Mouse (Mus musculus) embryonic facial prominence, embryonic 11.5 days (tissue): ENCODE measurements at regions not wholly inside any gene's neighbourhood (a gene's known extent, or its start where the extent isn't known, plus 50 kb on each side); places are given as distances from the start of the nearest gene placed in this dataset.

Source experiments
- ATAC-seq: fragments of 200-750 bp; cut with Nextera tagmentation; replicated peaks from 2 replicates; pipeline ENCODE4 v1.8.0; 2017; ENCODE audit warnings: low read depth; ENCODE audit not compliant: insufficient number of reproducible peaks, low FRiP score, low TSS enrichment
- DNase-seq: peaks from one replicate; pipeline ENCODE4 v3.0.0-alpha.2; 2015; ENCODE audit warnings: low spot score
- H3K27ac ChIP-seq: fragments of 300-500 bp; sonication (generic); replicated peaks from 2 replicates; pipeline ENCODE4 v1.5.1; 2014; ENCODE audit warnings: mild to moderate bottlenecking, low read depth, low read length, control low read depth
- H3K27me3 ChIP-seq: fragments of 300-500 bp; sonication (generic); 2 replicates; pipeline ENCODE4 v1.6.1; 2014; ENCODE audit warnings: mild to moderate bottlenecking, low read length, moderate library complexity, mixed read lengths; ENCODE audit not compliant: control insufficient read depth, insufficient read depth
- H3K36me3 ChIP-seq: fragments of 300-500 bp; sonication (generic); replicated peaks from 2 replicates; pipeline ENCODE4 v1.6.1; 2014; ENCODE audit warnings: low read depth, mild to moderate bottlenecking, low read length, moderate library complexity, mixed read lengths; ENCODE audit not compliant: control insufficient read depth, insufficient read depth
- H3K4me1 ChIP-seq: fragments of 300-500 bp; sonication (generic); 2 replicates; pipeline ENCODE4 v1.6.1; 2014; ENCODE audit warnings: low read length, mixed read lengths; ENCODE audit not compliant: control insufficient read depth, insufficient read depth
- H3K4me2 ChIP-seq: fragments of 300-500 bp; sonication (generic); 2 replicates; pipeline ENCODE4 v1.6.1; 2014; ENCODE audit warnings: low read depth, mild to moderate bottlenecking, control low read depth, low read length, moderate library complexity
- H3K4me3 ChIP-seq: fragments of 300-500 bp; sonication (generic); 2 replicates; pipeline ENCODE4 v1.5.1; 2014; ENCODE audit warnings: low read depth, low read length, control low read depth
- H3K9ac ChIP-seq: fragments of 300-500 bp; sonication (generic); replicated peaks from 2 replicates; pipeline ENCODE4 v1.6.1; 2014; ENCODE audit warnings: mild to moderate bottlenecking, control low read depth, low read length
- H3K9me3 ChIP-seq: fragments of 300-500 bp; sonication (generic); replicated peaks from 2 replicates; pipeline ENCODE4 v1.6.1; 2016; ENCODE audit warnings: mild to moderate bottlenecking, low read length, inconsistent platforms, mixed read lengths; ENCODE audit not compliant: control insufficient read depth
- whole genome bisulfite sequencing: fragments of 180-500 bp; shearing (Covaris S2); extraction: QIAGEN DNeasy Blood & Tissue Kit; methylation state at CpG from one replicate; pipeline ENCODE4 v1.1.7; 2014; 5-methylcytosine and 5-hydroxymethylcytosine counted together

DNA sequence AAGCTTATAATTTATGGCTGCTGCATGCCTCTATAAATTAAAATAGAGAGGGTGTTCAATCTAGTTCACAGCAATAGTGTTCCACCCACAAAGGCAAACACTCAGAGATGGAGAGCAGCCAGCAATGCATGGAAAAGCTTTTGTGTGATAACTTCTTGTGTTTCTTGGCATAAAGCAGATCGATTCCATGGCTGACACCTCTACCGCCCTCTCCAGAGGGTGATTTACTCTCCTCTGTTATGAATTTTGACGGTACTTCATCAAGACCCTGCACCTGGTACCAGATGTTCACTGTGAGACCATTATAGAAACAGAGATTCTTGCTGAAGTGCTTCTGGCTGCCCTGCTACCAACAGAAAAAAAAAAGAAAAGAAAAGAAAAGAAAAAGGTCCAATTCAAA lies 54.1 kb upstream of the Btc start:
- H3K36me3 ChIP-seq = no peaks in the 10 kb centered on the region
- 65% methylated on average over 3 of the region's 3 CpGs for WGBS
- no peaks in the 10 kb centered on the region for H3K9me3 ChIP-seq
- DNase-seq (no peak), ATAC-seq (no peak)
- no peak overlapping the region for H3K4me3 ChIP-seq
- H3K27ac ChIP-seq = no peak overlapping the region
- no peaks in the 10 kb centered on the region for H3K4me1 ChIP-seq
- H3K4me2 ChIP-seq = no peak overlapping the region
- H3K27me3 ChIP-seq = no peaks in the 10 kb centered on the region
- H3K9ac ChIP-seq = no peak overlapping the region

DNA sequence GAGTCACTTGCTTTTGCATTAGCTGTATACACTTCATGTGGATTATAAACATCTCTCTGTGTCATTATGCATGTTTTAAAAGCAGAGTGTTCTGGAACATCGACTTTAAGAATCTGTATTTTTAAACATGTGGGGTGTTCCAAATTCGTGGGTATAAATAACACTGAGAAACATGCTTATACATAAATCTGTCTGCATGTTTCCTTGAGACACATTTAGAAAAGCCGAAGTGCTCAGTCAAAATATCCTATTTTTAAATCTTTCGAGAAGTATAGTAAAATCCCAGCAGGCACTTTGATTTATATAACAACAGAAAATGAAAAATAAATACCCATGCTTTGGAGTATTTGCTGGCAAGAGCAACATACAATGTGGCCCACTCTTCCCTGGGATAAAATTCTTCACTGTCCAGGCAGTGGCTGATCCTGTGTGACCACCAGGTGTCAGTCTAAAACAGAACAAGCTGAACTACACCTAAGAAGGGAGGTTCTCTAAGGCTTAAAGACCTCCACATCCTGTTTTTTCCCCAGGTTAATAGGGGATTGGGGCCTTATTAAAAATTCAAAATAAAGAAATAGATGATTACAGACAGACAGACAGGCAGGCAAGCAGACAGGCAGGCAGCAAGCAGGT lies 52.4 kb upstream of the Parm1 start:
- WGBS = 47% methylated on average over 4 of the region's 4 CpGs
- Histone ChIP-seq H3K27ac (no peak overlapping the region), H3K9ac (no peak overlapping the region), H3K9me3 (no peaks in the 10 kb centered on the region), H3K36me3 (no peaks in the 10 kb centered on the region), H3K4me2 (no peak overlapping the region), H3K4me1 (no peaks in the 10 kb centered on the region), H3K4me3 (no peak overlapping the region), H3K27me3 (no peaks in the 10 kb centered on the region)
- no peak for ATAC-seq
- DNase-seq = peak; percentile 70
